Mouse (Mus musculus) ES-Bruce4 (cell line): ENCODE data around the gene Hydin.

Experiments used
- CTCF ChIP-seq: IDR thresholded peaks from one replicate; pipeline ENCODE4 v1.8.1; 2011; ENCODE audit warnings: low read depth, low read length
- EP300 ChIP-seq: IDR thresholded peaks from 2 replicates; pipeline ENCODE4 v1.6.1; 2011; ENCODE audit warnings: low read depth, low read length; ENCODE audit not compliant: insufficient read depth
- POLR2A ChIP-seq: IDR thresholded peaks from one replicate; pipeline ENCODE4 v1.8.1; 2011; ENCODE audit warnings: low read length; ENCODE audit not compliant: insufficient read depth

DNA sequence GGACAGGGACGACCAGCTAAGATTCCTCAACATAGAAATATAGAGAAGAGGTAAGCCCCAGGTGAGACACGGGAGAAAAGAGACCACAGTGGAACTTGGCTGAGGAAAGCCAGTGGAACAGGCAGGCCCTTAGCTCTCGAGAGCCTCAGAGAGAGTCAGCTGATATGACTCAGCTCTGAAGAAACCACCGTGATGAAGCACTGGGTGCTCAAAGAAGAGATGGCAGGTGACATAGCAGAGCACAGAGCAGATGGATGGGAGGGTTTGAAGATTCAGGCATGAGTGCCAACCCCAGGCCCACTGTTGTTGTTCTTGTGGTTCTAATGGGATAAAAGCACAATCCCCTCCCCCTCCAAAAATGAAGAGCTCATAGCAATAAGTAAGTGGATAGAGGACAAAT lies 190.6 kb downstream of the Hydin start:
- TF ChIP-seq CTCF (no peak), POLR2A (no peak), EP300 (no peak)
